Mouse (Mus musculus) G1E-ER4 (cell line): ENCODE data around the gene Mrpl23. TPM values are rescaled to one million over a fixed set of nuclear protein-coding genes. Genes with fewer than 3 reads are reported as not detected.

Source experiments
- GATA1 ChIP-seq: IDR thresholded peaks from one replicate; pipeline ENCODE4 v1.8.0; 2012; ENCODE audit warnings: low read length, inconsistent platforms
- polyA plus RNA-seq: library from polyadenylated mRNA; stranded (reverse); fragments of >175 nt; gene quantifications from 2 replicates; pipeline ENCODE4 v1.2.3, GENCODE M21; 2012

Gene Mrpl23
- polyA plus RNA-seq, 1 experiment, result 11.7 TPM

DNA sequence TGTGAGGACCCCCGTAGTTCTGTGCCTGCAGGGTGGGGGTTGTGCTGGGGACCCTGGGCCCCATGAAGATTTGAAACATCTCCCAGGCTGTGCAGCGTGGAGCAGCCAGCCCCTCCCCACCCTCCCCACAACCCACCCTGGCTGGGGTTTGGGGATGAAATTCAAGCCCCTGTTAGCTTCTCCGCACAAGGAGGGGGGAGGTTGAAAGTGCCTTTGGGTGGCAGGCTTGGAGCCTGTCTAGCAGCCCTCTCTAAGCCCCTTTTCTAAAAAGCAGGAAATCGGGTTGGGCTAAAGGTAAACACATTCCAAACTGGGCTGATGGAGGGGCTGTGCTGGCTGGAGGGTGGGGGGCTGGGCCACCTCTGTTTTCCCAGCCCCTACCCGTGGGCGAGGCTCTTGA lies 40.5 kb downstream of the Mrpl23 start:
- TF ChIP-seq GATA1, result no peak

DNA sequence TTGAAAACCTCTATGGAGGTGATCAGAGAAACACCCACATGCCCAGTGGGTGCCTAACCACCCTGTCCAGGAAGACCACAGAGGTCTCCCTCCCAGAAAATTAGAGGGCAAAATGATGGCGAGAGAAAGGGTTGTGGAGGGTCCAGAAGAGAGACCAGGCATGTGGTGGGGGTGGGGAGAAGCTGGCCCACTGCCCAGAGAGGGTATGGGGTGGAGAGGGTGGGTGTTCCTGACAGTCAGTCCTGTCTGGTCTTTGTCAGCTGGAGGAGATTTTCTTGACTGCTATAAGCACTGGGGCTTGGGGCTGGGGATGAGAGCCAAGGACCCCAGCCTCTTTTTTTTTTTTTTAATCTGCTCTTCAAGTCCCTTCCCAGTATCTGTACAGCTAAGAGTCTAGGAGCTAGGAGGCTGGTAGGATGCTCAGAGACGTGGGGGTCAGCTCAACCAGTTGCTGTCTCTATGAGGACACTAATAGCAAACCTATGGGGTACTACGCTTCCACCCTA lies 41.7 kb downstream of the Mrpl23 start:
- no peak for TF ChIP-seq GATA1

GRCm38 (mm10) chr7:142574826-142575351 lies 42.4 kb downstream of the Mrpl23 start:
- no peak for TF ChIP-seq GATA1

- TF ChIP-seq GATA1, result no peak
These were observed 43.0 kb downstream of the Mrpl23 start for GRCm38 (mm10) chr7:142575491-142575890.

DNA sequence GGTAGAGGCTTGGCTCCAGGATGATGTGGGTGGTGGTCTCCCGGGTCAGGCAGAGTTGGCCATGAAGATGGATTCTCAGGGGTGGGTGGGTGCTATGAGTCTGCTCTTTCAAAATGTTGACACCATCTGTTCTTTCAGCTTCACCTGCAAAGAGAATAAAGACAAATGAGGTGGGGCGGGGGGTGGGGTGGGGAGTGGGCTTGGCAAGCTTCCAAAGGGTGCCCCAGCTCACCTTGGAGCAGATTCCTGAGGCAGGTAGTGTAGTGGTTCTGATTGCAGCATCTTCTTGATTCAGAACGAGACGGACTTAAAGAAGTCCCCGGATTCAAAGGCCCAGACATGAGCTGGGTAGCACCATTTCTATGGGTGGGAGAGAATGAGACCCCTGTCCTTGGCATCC lies 43.5 kb downstream of the Mrpl23 start:
- no peak for TF ChIP-seq GATA1

GRCm38 (mm10) chr7:142576472-142577326 lies 44.2 kb downstream of the Mrpl23 start:
- TF ChIP-seq GATA1, result no peak

DNA sequence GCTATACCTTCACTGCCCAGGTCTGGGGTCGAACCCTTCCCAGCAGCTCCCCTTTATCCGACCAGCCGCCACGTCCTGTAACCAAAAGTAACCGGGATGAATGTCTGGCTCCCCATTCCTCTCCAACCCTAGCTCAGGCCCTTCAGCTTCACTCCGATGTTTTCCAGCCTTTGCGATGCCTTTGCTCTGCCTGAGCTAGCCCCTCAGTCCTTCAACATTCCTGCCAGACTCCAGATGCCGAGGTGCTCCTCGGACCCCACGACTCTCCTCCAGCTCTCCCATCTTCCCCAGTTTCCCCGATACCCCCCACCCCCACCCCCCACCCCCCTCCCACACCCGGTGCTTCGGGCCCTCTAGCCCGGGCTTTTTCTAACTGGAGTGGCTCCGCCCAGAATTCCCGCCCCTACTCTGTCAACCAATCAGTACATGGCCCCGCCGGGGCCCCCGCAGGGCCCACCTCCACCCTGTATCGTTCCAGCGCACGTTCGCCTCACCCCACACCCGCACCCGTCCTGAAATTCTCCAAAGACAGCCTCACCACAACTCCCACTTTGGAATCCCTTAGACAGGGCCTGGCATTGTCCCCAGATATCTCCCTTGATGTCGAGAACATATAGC lies 45.4 kb downstream of the Mrpl23 start:
- no peak for TF ChIP-seq GATA1

DNA sequence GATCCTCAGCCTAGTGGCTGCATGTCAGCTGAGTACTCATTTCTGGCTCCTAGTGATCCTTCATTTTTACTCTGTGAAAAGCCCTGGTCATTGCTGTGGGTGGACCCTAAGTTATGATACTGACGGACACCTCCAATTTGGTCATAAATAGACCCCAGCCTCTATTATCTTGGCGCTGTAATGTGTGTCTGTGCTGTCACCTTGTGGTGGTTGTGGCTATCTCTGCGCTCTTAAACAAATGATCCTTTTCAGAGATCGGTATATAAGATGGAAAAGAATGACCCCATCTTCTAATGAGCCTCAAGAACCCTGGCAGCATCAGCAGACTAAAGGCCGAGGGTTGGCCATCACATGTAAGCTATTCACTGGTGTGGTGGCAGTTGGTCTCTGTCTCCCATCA lies 46.6 kb downstream of the Mrpl23 start:
- TF ChIP-seq GATA1, result no peak

DNA sequence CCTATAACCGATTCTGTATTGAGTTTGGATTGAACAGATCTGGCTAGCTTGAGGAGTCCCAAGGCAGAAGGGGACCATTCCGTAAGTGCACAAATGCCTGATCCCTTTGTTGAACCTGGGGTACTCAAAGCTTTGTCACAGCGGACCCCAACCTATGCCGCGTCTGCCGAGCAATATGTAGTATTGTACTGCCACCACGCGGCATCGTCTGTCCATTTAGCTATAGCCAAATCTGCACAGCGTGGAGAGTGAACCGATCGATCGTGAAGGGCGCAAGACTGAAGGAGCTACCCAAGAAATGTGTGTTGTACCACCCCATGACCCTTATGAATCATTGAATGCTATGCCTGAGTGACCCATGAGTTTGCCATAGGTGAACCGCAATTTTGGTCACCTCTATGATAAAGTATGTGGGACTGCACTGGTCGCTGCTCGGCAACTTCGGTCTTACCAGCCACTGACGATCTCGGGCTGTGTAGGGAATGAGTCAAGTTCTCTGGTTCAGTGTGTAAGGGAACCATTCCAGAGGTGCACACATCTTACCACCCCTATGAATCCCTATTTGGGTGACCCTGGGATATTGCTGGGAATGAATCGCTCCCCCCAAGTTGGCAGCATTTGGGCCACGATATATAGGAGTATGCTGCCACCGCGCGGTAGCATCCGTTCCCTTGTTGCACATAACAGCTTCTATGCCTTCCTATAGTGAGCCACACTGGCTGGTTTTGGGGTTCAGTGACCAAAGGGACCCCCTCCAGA lies 47.8 kb downstream of the Mrpl23 start:
- TF ChIP-seq GATA1, result no peak

- TF ChIP-seq GATA1, result no peak
These were observed 48.7 kb downstream of the Mrpl23 start for GRCm38 (mm10) chr7:142581186-142581585.

GRCm38 (mm10) chr7:142581656-142582228 lies 49.3 kb downstream of the Mrpl23 start:
- no peak for TF ChIP-seq GATA1

DNA sequence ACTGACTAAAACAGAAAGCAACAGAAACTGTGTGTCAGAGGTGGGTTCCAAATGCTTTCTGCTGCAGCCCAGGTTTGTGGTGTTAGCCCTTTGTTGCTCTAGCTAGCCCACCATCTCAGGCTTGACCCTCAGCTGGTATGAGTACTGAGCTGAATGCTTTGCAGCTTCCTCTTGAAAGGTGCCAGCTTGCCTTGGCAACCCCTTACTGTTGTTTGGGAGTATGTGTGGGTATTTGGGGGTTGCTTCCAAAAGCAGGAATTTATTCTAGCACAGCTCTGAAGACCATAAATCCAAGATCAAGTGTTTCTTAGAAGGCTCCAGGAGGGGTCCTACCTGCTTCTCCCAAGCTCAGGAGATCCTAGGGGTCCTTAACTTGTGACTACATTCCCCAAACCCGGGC lies 52.4 kb downstream of the Mrpl23 start:
- no peak for TF ChIP-seq GATA1

- TF ChIP-seq GATA1, result no peak
These were observed 53.4 kb downstream of the Mrpl23 start for GRCm38 (mm10) chr7:142585890-142586289.

DNA sequence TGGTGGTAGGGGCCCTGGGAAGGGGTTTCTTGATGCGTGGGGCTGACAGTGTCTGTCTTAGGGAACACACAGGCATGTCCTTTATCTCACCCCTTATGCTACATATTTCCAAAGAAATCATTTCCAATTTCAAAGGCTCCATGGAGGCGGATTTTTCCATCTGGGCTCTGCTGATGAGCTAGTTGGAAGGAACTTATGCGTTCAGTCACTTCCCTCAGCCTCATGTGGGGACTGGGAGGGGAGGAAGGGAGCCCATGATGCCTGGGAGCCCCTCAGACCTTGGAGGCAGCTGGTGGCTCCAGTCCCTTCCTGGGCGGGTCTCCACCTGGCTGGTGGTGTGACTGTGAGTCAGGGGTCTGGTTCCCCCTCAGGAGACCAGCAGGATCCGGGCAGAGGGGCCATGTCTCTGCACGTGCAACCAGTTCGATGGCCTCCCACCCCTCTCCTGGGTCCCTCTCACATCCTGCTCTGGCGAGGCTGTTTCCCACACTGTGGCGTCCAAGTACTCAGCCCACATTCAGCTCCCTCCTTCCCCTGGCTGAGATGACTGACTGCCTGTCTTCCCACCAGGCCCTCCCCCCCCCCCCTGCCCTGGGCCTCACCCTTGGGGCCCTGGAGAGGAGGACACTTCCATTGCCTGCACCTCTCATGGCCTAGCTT lies 55.9 kb downstream of the Mrpl23 start:
- no peak for TF ChIP-seq GATA1

Other genes with a start within 250 kb of the Mrpl23 start
- gene Krtap5-1, start 235.6 kb upstream of the Mrpl23 start, polyA plus RNA-seq, result not detected in 2 replicates
- not detected in 2 replicates for gene Krtap5-4, start 229.1 kb upstream of the Mrpl23 start, polyA plus RNA-seq
- 0.06 TPM in 1 of 2 replicates, not detected in the other for gene Ifitm10, start 158.9 kb upstream of the Mrpl23 start, polyA plus RNA-seq
- 24.2 and 26.1 TPM in 2 replicates for gene Gm49369, start 150.0 kb upstream of the Mrpl23 start, polyA plus RNA-seq
- gene Ctsd, start 144.6 kb upstream of the Mrpl23 start, polyA plus RNA-seq, result 33.0 and 46.6 TPM in 2 replicates
- not detected in 2 replicates for gene Syt8, start 97.8 kb upstream of the Mrpl23 start, polyA plus RNA-seq
- gene Tnni2, start 90.9 kb upstream of the Mrpl23 start, polyA plus RNA-seq, result not detected in 2 replicates
- gene Lsp1, start 71.9 kb upstream of the Mrpl23 start, polyA plus RNA-seq, result not detected in 2 replicates
- not detected in 2 replicates for gene Tnnt3, start 33.9 kb upstream of the Mrpl23 start, polyA plus RNA-seq
- gene Igf2, start 134.1 kb downstream of the Mrpl23 start, polyA plus RNA-seq, result not detected in 2 replicates
- gene Gm49394, start 137.3 kb downstream of the Mrpl23 start, polyA plus RNA-seq, result not detected in 2 replicates
- gene Ins2, start 210.7 kb downstream of the Mrpl23 start, polyA plus RNA-seq, result not detected in 2 replicates